Mouse (Mus musculus): ENCODE measurements around the gene Dbn1. TPM values are rescaled to one million over a fixed set of nuclear protein-coding genes. Genes with fewer than 3 reads are reported as not detected.

The Dbn1 gene
- polyA plus RNA-seq, 1 experiment: 8.3 TPM

DNA sequence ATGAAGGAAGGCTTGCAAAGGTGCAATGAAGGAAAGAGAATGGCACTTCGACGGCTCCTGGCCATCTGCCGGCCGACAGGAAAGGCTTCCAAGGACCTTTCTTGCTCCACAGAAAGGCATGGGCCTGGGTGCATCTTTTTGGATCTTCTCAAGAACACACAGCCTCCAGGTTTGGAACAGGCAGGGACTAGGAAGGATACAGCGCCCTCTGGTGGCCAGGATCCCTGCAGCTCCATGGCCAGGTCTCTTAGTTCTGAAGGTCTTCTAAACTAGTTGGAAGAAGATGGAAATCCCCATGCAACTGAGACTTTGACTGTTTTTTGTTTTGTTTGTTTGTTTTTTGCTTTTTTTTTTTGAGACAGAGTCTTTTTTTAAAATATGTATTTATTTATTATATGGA lies 29.0 kb upstream of the Dbn1 start:
- Histone ChIP-seq H3K4me1 (ENCODE audit: control insufficient read depth, insufficient read depth, insufficient read length, low read length) (no peaks in the 10 kb centered on the region), H3K27ac (replicated peaks; ENCODE audit: low read depth, low read length) (no peak overlapping the region), H3K4me3 (ENCODE audit: insufficient read depth, low read depth, low read length) (no peak overlapping the region)

DNA sequence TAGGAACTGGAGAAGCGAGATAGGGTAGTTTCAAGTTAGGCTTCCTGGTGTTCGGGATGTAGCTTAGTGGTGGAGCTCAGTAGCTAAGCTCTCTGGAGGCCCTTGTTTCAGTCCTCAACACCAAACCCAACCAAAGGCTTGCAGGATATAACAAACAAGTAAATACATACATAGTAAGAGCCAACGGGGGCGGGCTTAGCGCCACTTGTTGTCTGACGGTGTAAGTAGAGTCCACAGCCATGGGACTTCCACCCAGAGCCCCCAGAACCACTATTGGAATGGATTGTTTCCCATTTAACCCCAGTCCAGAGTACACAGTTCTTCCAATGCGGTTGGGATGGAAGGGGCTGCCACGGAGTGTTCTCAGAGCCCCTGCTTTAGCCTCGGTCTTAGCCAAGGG lies 25.9 kb upstream of the Dbn1 start:
- Histone ChIP-seq H3K4me3 (ENCODE audit: insufficient read depth, low read depth, low read length) (no peak overlapping the region), H3K4me1 (ENCODE audit: control insufficient read depth, insufficient read depth, insufficient read length, low read length) (0 out of 2 replicates have a peak, but pooled peaks cover 5% of the 10 kb centered on the region), H3K27ac (replicated peaks; ENCODE audit: low read depth, low read length) (no peak overlapping the region)

DNA sequence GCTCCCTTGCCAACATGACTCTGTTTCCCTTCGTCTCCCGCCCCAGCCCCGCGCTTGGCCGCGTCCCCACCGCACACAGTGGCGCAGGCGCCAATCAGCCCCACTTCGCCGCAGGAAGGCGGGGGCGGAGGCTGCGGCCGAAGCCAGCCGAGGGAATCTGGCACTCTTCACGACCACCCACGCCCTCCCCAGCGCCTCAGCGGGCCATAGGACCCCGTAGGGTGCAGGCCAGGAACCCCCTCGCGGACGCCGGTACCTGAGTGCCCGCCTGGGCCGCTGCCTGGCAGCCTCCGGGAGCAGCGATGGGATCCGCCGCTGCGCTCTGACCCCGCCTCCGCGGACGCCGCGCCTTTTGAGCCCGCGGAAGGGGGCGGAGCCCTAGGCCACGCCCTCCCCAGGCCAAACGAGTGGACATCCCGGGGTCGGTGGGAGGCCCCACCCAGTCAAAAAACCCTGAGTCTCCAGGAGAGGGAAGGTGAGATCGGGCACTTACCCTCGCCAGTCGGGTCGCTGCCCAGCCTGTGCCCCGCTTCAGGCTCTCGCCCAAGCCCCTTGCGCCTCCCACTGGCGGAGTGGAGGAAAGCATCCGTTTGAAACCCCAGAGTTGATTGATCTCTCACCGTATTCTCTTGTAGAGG lies 25.3 kb upstream of the Dbn1 start, which contains the start of gene Pdlim7:
TSS of gene Pdlim7 (minus strand) at position 566 of the 638 bp plus-strand sequence.
- Histone ChIP-seq H3K4me3 (ENCODE audit: insufficient read depth, low read depth, low read length) (peak within 1 kb of the TSS; percentile 90), H3K27ac (replicated peaks; ENCODE audit: low read depth, low read length) (peak within 1 kb of the TSS; percentile 77), H3K4me1 (ENCODE audit: control insufficient read depth, insufficient read depth, insufficient read length, low read length) (0 out of 2 replicates have a peak, but pooled peaks cover 5% of the 10 kb centered on the region)

DNA sequence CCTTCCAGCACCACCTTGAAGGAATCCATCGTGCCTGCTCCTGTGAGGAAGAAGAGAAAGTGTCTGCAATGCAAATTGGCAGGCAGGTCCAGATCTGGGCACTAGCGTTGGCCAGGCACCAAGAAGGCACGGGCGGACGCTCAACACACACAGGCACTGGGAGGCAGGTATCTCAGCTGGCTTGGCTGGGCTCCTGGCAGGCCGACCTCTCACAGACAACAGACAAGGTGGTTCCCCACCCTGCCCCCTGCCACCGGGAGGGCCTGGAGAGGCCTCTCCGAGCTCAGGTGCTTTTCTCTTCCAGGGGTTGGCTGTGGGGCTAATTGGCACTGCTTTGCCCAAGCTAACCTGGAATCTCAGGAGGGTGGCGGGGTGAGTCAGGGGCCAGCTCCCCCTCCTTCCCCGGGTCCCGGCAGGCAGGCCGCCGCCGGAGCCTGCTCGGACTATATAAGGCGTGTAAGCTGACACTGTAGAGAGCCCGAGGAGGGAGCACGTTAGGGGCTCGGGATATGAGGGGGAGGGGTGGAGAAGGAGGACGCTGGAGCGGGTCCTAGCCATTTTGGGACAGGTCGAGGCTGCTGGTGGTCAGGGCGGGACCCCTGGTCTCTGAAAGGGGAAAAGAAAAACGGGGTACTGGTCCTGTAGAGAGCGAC lies 24.6 kb upstream of the Dbn1 start:
- H3K27ac ChIP-seq (replicated peaks; ENCODE audit: low read depth, low read length): peak overlapping the region; percentile 61
- 0 out of 2 replicates have a peak, but pooled peaks cover 5% of the 10 kb centered on the region for H3K4me1 ChIP-seq (ENCODE audit: control insufficient read depth, insufficient read depth, insufficient read length, low read length)
- peak overlapping the region; percentile 90 for H3K4me3 ChIP-seq (ENCODE audit: insufficient read depth, low read depth, low read length)

DNA sequence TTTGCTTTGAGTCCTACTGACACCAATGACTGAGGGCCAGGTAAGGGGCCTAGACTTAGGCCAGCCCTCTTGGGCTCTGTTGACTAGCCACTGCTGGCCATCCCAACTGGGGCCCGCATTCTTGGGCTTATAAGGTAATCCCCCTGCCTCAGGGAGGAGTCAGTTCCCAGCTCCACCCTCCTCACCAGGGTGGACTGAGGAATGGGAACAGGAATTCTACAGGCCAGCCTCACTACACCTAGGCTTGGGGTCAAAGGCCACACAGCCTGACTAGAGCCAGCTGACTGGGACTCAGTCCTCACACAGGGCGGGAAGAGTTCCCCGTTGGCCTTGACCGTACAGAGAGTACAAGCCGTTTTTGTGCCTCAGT lies 23.6 kb upstream of the Dbn1 start:
- Histone ChIP-seq H3K4me3 (ENCODE audit: insufficient read depth, low read depth, low read length) (peak overlapping the region; percentile 90), H3K4me1 (ENCODE audit: control insufficient read depth, insufficient read depth, insufficient read length, low read length) (0 out of 2 replicates have a peak, but pooled peaks cover 5% of the 10 kb centered on the region)

DNA sequence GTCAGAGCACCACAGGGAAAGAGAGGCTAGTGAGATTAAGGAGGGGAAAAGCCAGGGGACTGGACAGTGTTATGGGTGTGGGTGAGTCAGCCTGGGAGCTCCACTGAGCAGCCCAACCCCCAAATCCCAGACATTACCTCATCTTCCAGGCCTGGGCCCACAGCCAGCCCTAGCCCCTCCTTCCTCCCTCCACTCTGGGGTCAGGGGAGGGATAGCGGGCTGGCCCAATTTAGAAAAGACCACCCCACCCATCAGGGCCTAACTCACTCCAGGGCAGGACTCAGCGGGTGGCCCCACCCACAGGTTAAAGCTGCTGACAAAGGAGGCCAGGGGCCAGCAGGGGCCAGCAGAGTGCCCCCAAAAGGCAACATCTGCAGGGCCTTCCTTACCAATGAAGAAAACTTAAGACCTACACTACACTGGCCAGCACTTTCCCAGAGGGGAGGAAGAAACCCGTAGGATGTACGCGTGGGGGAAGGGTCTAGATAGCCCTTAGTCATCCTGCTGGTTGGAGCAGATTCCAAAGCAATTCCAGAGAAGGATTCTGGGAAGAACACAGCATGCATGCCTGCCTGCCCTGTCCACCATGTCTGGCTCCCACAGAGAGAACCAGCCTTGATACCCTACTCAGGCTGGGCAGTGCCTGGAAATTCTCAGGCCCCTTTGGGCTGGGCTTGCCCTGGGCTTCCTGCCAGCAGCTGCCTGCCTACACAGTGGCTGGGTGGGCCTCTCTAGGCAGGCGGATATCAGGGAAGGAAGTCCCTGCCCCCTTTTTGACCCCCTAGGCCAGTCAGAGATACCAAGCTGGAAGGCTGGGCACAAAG lies 23.0 kb upstream of the Dbn1 start:
- peak overlapping the region; percentile 85 for H3K27ac ChIP-seq (replicated peaks; ENCODE audit: low read depth, low read length)
- H3K4me1 ChIP-seq (ENCODE audit: control insufficient read depth, insufficient read depth, insufficient read length, low read length): 0 out of 2 replicates have a peak, but pooled peaks cover 5% of the 10 kb centered on the region
- H3K4me3 ChIP-seq (ENCODE audit: insufficient read depth, low read depth, low read length): 0 out of 2 replicates have a peak overlapping the region, but pooled peaks have one; percentile 4

More for the DNA sequence above, 23.6 kb upstream of the Dbn1 start:
- peak overlapping the region; percentile 61 for H3K27ac ChIP-seq (replicated peaks; ENCODE audit: low read depth, low read length)

DNA sequence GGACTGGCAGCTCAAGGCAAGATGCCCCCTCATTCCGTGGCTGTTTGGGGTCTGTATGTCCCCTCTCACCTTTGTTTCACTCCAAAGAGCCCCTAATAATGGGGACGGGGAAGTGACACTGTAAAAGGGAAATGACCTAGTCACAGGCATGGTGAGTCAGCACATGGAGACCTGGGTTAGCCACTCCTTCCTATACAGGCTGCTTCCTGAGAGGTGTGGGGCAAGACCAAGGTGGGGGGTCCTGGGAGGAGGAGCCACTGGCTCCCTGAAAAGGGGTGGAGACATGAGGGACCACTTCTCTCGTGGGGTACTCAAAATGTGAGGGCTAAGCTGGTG lies 22.4 kb upstream of the Dbn1 start:
- H3K4me3 ChIP-seq (ENCODE audit: insufficient read depth, low read depth, low read length): no peak overlapping the region
- 0 out of 2 replicates have a peak, but pooled peaks cover 5% of the 10 kb centered on the region for H3K4me1 ChIP-seq (ENCODE audit: control insufficient read depth, insufficient read depth, insufficient read length, low read length)

DNA sequence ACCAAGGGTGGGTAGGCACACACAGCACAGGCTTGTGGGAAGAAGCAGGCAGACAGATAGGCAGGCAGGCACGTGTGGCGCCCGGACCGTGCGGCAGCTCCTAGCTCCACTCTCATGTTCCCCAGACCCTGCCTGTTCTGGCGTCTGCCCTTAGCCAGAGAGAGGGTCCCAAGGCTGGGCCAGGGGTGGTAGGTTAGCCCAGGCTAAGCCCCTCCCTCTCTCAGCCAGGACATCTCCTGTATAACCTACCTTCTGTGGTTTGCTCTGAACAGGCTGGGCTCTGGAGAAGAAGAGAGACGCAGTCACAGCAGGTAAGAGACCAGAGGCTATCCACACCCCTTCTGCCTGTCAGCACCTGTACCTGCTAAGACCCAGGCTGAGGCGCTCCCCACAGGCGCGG lies 20.6 kb upstream of the Dbn1 start:
- no peak overlapping the region for H3K4me3 ChIP-seq (ENCODE audit: insufficient read depth, low read depth, low read length)
- 0 out of 2 replicates have a peak, but pooled peaks cover 5% of the 10 kb centered on the region for H3K4me1 ChIP-seq (ENCODE audit: control insufficient read depth, insufficient read depth, insufficient read length, low read length)
- H3K27ac ChIP-seq (replicated peaks; ENCODE audit: low read depth, low read length): no peak overlapping the region

More for the DNA sequence above, 22.4 kb upstream of the Dbn1 start:
- H3K27ac ChIP-seq (replicated peaks; ENCODE audit: low read depth, low read length): peak overlapping the region; percentile 85

DNA sequence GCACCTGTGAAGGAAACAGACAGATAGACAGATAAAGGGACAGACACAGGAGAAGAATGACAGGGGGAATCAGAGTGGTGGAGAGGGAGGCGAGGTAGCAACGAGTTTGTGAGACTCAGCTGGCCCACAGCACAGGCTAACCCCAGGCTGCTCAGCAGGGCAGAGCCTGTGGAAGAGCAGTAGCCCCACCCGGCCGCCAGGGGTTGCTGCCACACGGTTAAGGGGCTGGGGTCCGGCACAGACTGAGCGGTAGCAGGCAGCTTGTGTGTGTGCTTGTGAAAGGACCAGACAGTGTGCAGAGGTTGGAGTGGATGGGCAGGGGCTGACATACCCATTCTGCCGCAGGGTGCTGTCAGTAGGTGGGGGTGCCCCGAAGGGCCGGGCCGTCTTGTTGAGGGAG lies 20.0 kb upstream of the Dbn1 start:
- Histone ChIP-seq H3K4me3 (ENCODE audit: insufficient read depth, low read depth, low read length) (no peak overlapping the region), H3K27ac (replicated peaks; ENCODE audit: low read depth, low read length) (no peak overlapping the region), H3K4me1 (ENCODE audit: control insufficient read depth, insufficient read depth, insufficient read length, low read length) (0 out of 2 replicates have a peak, but pooled peaks cover 5% of the 10 kb centered on the region)

DNA sequence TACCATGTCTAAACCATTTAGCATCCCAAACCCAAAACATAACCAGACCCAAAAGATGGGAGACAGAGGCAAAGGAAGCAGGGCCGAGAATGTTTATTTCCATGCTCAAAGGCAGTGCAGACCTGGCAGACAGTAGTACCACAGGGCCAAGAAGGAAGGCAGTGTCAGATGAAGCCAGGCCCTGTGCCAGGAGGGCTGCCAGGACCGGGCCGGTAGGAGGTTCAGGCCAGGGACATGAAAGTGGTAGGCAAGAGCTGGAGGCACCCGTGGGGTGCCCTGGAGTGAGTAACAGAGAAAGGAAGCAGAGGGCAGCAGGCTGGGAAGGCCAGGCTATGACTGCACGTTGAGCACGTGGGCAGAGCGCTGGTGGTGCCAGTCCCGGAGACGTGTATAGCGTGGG lies 18.8 kb upstream of the Dbn1 start:
- Histone ChIP-seq H3K27ac (replicated peaks; ENCODE audit: low read depth, low read length) (no peak overlapping the region), H3K4me1 (ENCODE audit: control insufficient read depth, insufficient read depth, insufficient read length, low read length) (0 out of 2 replicates have a peak, but pooled peaks cover 5% of the 10 kb centered on the region), H3K4me3 (ENCODE audit: insufficient read depth, low read depth, low read length) (no peak overlapping the region)

DNA sequence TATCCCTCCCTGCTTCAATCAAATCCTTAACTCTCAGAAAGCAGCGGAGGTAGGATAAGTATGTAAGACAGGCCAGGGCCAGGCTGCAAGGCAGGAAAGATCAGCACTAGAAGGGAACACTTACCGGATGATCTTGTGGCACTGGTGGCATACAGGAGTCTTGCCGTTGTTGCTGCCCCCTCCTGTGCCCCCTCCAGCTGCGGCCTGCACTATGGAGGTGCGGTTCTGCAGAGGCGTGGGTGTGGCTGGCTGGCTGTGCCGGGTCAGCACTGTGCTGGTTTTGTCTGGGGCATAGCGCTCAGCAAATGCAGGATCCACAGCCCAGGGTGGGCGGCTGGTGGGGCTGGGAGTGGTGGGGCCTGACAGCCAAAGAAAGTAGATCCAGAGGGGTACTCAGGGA lies 17.9 kb upstream of the Dbn1 start:
- Histone ChIP-seq H3K27ac (replicated peaks; ENCODE audit: low read depth, low read length) (no peak overlapping the region), H3K4me1 (ENCODE audit: control insufficient read depth, insufficient read depth, insufficient read length, low read length) (no peaks in the 10 kb centered on the region), H3K4me3 (ENCODE audit: insufficient read depth, low read depth, low read length) (no peak overlapping the region)

DNA sequence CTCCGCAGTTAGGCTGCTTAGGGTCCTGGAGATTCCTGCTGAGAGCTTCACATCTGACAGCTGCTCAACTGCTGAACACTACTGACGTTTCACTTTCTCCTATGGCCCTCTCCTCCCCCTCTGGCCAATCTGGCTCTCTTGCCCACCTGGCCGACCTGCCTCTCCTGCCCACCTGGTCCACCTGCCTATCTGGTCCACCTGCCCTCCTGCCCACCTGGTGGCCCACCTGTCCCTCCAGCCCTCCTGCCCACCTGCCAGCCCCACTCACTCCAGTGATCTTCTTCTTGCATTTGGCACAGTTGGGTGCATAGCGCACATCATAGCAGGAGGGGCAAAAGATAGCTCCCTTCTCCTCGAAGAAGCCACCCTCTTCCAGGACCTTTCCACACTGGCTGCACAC lies 16.5 kb upstream of the Dbn1 start:
- H3K4me3 ChIP-seq (ENCODE audit: insufficient read depth, low read depth, low read length): no peak overlapping the region
- H3K4me1 ChIP-seq (ENCODE audit: control insufficient read depth, insufficient read depth, insufficient read length, low read length): no peaks in the 10 kb centered on the region

DNA sequence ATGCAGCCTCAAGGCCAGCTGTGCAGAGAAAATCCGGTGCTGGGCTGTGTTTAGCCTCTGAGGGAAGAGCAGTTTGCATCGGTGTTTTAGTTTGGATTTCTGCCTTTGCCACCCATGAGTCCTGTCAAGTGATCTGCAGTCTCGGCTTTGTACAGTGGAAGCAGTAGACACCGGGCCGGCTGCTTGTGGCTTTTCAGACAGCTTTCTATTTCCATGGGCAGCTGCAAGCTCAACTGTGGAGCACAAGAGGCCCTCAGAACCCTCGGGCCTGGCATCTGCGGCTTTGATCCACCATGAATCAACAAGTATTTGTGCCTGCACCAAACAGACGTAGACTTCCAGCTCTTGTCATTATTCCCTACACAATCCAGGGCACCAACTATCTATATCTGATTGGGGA lies 14.5 kb upstream of the Dbn1 start:
- Histone ChIP-seq H3K4me1 (ENCODE audit: control insufficient read depth, insufficient read depth, insufficient read length, low read length) (no peaks in the 10 kb centered on the region), H3K27ac (replicated peaks; ENCODE audit: low read depth, low read length) (no peak overlapping the region), H3K4me3 (ENCODE audit: insufficient read depth, low read depth, low read length) (no peak overlapping the region)

More for the DNA sequence above, 16.5 kb upstream of the Dbn1 start:
- no peak overlapping the region for H3K27ac ChIP-seq (replicated peaks; ENCODE audit: low read depth, low read length)

DNA sequence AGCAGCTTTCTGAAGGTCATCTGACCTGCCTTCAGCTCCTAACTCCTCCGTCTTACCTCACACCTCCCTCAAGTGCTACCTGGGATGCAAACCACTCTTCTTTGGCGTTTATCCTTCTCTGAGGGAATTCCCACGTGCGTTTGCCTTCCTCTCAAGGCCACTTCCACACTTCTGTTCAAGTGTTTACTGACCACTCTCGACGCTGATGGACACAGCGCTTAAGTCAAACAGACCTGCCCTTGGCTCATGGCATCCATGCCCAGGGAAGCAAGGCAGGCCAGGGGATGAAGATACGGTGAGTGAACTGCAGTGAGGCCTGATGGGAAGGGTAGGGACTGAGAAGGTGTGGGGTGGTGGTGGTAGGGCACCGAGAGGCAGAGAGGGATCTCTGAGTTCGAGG lies 12.7 kb upstream of the Dbn1 start:
- no peaks in the 10 kb centered on the region for H3K4me1 ChIP-seq (ENCODE audit: control insufficient read depth, insufficient read depth, insufficient read length, low read length)
- H3K4me3 ChIP-seq (ENCODE audit: insufficient read depth, low read depth, low read length): no peak overlapping the region
- no peak overlapping the region for H3K27ac ChIP-seq (replicated peaks; ENCODE audit: low read depth, low read length)

DNA sequence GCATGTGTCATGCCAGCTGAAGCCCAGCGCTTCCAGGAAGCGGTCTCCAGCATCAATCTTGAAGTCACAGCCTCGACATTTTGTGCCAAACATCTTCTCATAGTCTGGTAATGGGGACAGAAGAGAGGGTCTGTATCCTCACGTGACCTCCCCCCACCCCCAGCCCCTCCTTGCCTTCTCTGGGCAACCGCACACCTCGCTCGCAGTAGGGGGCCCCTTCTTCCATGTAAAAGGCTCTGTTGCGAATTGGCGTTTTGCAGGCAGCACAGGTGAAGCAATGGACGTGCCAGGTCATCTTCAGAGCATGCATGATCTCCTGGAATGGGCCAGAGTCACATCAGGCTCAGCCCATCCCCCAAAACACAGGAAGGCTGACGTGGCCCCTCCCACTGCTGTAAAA lies 11.0 kb upstream of the Dbn1 start:
- Histone ChIP-seq H3K27ac (replicated peaks; ENCODE audit: low read depth, low read length) (no peak overlapping the region), H3K4me1 (ENCODE audit: control insufficient read depth, insufficient read depth, insufficient read length, low read length) (no peaks in the 10 kb centered on the region), H3K4me3 (ENCODE audit: insufficient read depth, low read depth, low read length) (no peak overlapping the region)

All from brown adipose tissue, adult 24 weeks (tissue).